Mouse (Mus musculus) heart, embryonic 14.5 days (tissue): ENCODE data around the gene Tenm2. TPM values are rescaled to one million over a fixed set of nuclear protein-coding genes. Genes with fewer than 3 reads are reported as not detected.

ENCODE experiments used
- ATAC-seq: fragments of 200-750 bp; cut with Nextera tagmentation; 2 replicates; pipeline ENCODE4 v1.8.0; 2017; ENCODE audit warnings: low read depth, moderate TSS enrichment; ENCODE audit not compliant: insufficient number of reproducible peaks, insufficient read depth, low FRiP score
- H3K27ac ChIP-seq, 2 experiments: fragments of 200-500 bp in 1 of 2; fragments of 300-500 bp in 1 of 2; sonication (generic) in 1 of 2; replicated peaks in 1 of 2; 2 replicates each; pipeline ENCODE4 v1.5.1; 2012 to 2014; ENCODE audit warnings: low read depth in 2 of 2, low read length in 2 of 2, control low read depth in 1 of 2, mild to moderate bottlenecking in 1 of 2, mixed read lengths in 1 of 2; ENCODE audit not compliant: control insufficient read depth in 1 of 2, insufficient read depth in 1 of 2
- H3K27me3 ChIP-seq: fragments of 300-500 bp; sonication (generic); 2 replicates; pipeline ENCODE4 v1.6.1; 2014; ENCODE audit warnings: mild to moderate bottlenecking, low read length, control low read depth; ENCODE audit not compliant: control insufficient read depth, insufficient read depth
- H3K36me3 ChIP-seq: fragments of 300-500 bp; sonication (generic); 2 replicates; pipeline ENCODE4 v1.6.1; 2014; ENCODE audit warnings: mild to moderate bottlenecking, control low read depth, low read length, mixed read lengths; ENCODE audit not compliant: control insufficient read depth, insufficient read depth
- H3K4me1 ChIP-seq, 2 experiments: fragments of 200-500 bp in 1 of 2; fragments of 300-500 bp in 1 of 2; sonication (generic) in 1 of 2; 2 replicates each; pipeline ENCODE4 v1.6.1; 2012 to 2014; ENCODE audit warnings: low read length in 2 of 2, control low read depth in 1 of 2, mixed read lengths in 1 of 2; ENCODE audit not compliant: control insufficient read depth in 2 of 2, insufficient read depth in 2 of 2
- H3K4me2 ChIP-seq: fragments of 300-500 bp; sonication (generic); 2 replicates; pipeline ENCODE4 v1.6.1; 2014; ENCODE audit warnings: mild to moderate bottlenecking, low read length
- H3K4me3 ChIP-seq, 2 experiments: fragments of 200-500 bp in 1 of 2; fragments of 300-500 bp in 1 of 2; sonication (generic) in 1 of 2; 2 replicates each; pipeline ENCODE4 v1.5.1; 2012 to 2014; ENCODE audit warnings: low read length in 2 of 2, mild to moderate bottlenecking in 2 of 2, control low read depth in 1 of 2, low read depth in 1 of 2, moderate library complexity in 1 of 2; ENCODE audit not compliant: control insufficient read depth in 1 of 2, insufficient read depth in 1 of 2
- H3K9ac ChIP-seq: fragments of 300-500 bp; sonication (generic); 2 replicates; pipeline ENCODE4 v1.6.1; 2014; ENCODE audit warnings: mild to moderate bottlenecking, low read length
- H3K9me3 ChIP-seq: fragments of 300-500 bp; sonication (generic); 2 replicates; pipeline ENCODE4 v1.6.1; 2016; ENCODE audit warnings: low read length, control low read depth; ENCODE audit not compliant: control insufficient read depth
- WGBS: fragments of 180-500 bp; shearing (Covaris S2); extraction: QIAGEN DNeasy Blood & Tissue Kit; methylation state at CpG from one replicate; pipeline ENCODE4 v1.1.7; 2014; 5-methylcytosine and 5-hydroxymethylcytosine counted together
- polyA plus RNA-seq: library from polyadenylated mRNA; unstranded; fragments of >200 nt; fragmentation: Nextera tagmentation; extraction: Ambion mirVana; gene quantifications from 2 replicates; pipeline ENCODE4 v1.2.1, GENCODE M21; 2014

The Tenm2 gene
- polyA plus RNA-seq, 1 experiment from 2014 or later: 0.96 TPM

DNA sequence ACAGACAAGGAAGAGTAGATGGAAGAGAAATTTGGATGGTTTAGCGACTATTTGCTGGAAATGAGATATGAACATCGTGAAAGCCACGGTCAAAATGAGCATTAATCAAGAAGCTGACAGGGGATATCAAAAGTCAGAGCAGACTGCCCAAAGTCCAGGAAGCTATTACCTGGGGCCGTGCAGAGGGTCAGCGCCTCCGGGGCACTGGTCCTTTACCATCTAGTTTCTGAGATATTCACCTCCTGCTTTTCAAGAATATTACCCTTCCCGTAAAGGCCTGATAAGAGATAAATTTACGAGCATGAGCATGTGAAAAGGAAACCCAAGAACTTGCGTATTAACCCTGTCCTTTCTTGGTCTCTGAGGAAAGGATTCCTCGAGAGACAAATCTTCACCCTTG is 8.8 kb downstream of the Tenm2 start:
- Histone ChIP-seq H3K4me1 (no peaks in the 10 kb centered on the region), H3K9ac (no peak overlapping the region), H3K27me3 (peaks cover 56% of the 10 kb centered on the region), H3K27ac (no peak overlapping the region), H3K36me3 (no peaks in the 10 kb centered on the region), H3K4me2 (no peak overlapping the region), H3K4me3 (no peak overlapping the region), H3K9me3 (no peaks in the 10 kb centered on the region)
- ATAC-seq: no peak
- WGBS: 69% methylated on average over 10 of the region's 10 CpGs

DNA sequence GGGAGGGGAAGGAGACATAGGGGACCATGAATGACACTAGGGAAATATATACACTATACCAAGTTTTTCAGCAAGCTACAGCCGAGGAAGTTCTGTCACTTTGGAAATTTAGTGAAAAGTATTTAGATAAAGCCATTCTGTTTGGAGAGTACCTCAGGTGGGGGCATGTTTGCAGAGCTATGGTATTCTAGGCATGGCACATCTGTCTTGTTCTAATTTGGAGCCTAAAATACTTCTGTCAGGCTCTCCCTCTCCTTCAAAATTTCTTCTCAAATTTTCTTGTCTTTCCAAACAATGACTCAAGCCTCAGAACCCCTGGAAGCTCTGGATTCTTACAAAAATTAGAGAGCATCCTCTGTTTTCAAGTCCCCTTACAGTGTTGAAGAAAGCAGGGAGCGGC is 13.0 kb downstream of the Tenm2 start:
- Histone ChIP-seq H3K4me2 (no peak overlapping the region), H3K4me1 (peaks cover 2 to 4% of the 10 kb centered on the region in 2 experiments; a peak in 2 of 4 replicates), H3K9me3 (no peaks in the 10 kb centered on the region), H3K36me3 (no peaks in the 10 kb centered on the region), H3K27me3 (peaks cover 48% of the 10 kb centered on the region), H3K9ac (no peak overlapping the region), H3K27ac (no peak overlapping the region), H3K4me3 (no peak overlapping the region)
- WGBS: 74% methylated on average over 2 of the region's 2 CpGs
- no peak for ATAC-seq

DNA sequence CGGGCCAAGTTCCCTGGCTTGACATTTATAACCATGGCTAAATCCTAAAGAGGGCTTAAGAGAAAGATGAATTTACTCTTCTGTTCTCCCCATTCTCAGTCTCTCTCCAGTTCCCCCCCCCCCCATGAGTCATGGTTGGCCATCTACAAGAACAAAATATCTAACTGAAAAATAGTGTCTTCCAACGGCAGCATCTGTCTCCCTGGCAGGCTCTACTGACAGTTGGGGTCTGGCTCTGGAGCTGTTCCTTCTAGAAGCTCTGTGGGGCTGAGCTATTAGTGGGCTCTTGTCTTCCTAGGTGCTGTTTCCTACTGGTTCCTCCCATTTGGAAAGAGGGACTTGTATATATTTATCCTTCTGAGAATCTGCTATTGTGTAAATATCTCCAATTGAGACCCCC is 13.7 kb downstream of the Tenm2 start:
- Histone ChIP-seq H3K9me3 (no peaks in the 10 kb centered on the region), H3K27me3 (peaks cover 41% of the 10 kb centered on the region), H3K9ac (no peak overlapping the region), H3K4me2 (no peak overlapping the region), H3K36me3 (no peaks in the 10 kb centered on the region), H3K27ac (no peak overlapping the region), H3K4me3 (no peak overlapping the region), H3K4me1 (peaks cover 2 to 4% of the 10 kb centered on the region in 2 experiments; a peak in 2 of 4 replicates)
- WGBS: 66% methylated on average over 2 of the region's 2 CpGs
- no peak for ATAC-seq

DNA sequence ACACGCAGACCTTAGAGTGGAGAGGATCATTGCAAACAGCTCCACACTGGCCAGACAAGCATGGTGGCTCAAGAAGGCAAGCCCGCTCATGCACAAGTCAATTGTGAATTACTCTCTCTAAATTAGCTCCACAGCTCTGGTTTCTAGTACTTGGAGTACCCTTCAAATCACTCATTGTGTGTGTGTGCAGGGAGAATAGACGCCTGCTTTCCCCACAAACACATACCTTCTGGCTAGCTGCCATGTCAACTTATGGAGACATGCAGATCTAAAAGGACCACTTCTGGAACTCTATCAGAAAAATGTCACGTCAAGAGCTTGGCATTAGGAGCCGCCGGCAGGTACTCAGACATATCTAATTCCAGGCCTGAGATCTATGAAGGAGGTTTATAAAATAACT is 14.8 kb downstream of the Tenm2 start:
- 40% methylated on average over 6 of the region's 6 CpGs for WGBS
- H3K27ac ChIP-seq: no peak overlapping the region
- no peaks in the 10 kb centered on the region for H3K9me3 ChIP-seq
- ATAC-seq: no peak
- H3K4me3 ChIP-seq: no peak overlapping the region
- H3K9ac ChIP-seq: no peak overlapping the region
- H3K4me2 ChIP-seq: no peak overlapping the region
- no peaks in the 10 kb centered on the region for H3K36me3 ChIP-seq
- H3K4me1 ChIP-seq: peaks cover 2 to 4% of the 10 kb centered on the region in 2 experiments; a peak in 2 of 4 replicates
- H3K27me3 ChIP-seq: peaks cover 47% of the 10 kb centered on the region

DNA sequence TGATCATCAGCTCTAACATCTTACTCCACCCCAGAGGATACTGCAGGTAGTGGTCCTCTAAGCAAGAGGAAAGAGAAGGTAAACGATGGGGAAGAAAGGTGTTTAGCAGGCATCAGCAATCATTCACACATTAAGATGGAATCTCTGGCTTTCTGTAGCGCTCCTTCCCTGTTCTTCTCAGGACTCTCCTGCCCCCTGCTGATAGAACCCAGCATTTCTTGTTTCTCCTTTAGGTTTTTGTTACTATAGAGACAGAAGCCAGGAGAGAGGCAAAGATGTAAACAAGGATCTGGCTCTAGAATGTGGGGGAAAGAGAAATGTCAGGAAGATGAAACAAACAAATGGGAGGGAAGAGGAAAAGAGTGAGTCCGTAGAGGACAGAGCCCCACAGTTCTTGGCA is 49.6 kb downstream of the Tenm2 start:
- Histone ChIP-seq H3K4me2 (no peak overlapping the region), H3K4me3 (no peak overlapping the region), H3K9me3 (no peaks in the 10 kb centered on the region), H3K9ac (no peak overlapping the region), H3K4me1 (no peaks in the 10 kb centered on the region), H3K27ac (no peak overlapping the region), H3K27me3 (no peaks in the 10 kb centered on the region), H3K36me3 (no peaks in the 10 kb centered on the region)
- ATAC-seq: no peak
- 17% methylated on average over 3 of the region's 3 CpGs for WGBS

DNA sequence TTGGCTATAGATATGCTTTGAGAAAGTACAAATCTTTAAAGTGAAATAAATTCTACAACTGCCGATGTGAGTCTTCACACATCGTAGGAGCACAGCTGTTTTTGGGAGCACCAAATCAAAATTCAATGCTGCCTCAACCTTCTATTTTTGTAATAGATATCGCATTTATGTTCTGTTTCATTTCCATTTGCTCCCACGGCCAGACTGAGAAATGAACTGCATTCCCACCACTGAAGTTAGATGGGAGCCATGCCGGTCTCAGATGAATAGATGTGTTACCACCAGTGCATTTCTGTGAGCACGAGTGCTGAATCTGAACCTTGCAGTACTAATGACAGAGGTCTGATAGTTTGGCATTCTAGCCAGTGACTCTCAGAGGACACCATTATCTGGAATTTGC is 58.3 kb downstream of the Tenm2 start:
- no peak for ATAC-seq

DNA sequence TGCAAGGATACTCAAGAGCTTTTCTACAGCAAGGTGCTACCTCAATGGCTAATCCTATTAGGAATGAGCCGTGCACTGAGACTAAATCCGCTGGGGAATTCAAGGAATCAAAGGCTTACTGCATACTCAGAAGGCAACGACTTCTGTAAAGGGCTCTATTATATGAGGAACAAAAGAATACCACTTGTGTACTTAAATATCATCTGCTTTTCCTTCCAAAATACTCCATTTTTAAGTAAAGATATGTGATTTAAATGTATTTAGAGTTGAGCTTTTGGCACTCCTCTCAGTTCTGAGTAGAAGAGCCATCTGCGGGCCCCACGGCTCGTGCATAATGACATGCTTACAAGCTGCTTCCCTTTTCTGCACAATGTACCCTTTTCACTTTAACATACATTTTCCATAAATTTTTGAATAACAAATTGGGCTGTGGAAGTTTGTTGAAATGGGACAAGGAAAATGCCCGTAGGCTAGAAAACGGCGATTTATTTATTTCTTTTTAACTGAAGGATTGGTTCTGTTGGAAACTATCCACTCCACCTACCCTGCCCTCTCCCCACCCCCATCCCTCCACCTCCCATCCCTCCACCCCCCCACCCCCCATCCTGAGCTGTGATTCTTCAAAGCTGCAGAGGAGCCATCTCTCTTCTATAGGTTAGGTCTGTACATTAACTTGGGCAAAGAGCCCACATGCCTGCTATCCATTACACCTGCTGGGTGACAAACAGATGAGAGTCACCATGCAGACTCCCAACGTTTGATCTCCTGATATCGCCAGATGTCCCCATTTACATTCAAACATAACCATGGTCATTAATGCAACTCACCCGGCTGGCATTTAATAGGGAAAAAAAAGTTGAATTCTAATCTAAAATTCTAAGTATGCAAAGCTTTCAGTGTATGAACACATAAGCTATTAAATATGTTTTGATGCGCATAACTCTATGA is 81.6 kb downstream of the Tenm2 start:
- Histone ChIP-seq H3K27me3 (no peaks in the 10 kb centered on the region), H3K27ac (no peak overlapping the region), H3K9me3 (no peaks in the 10 kb centered on the region), H3K4me3 (no peak overlapping the region), H3K4me2 (no peak overlapping the region), H3K4me1 (no peaks in the 10 kb centered on the region), H3K9ac (no peak overlapping the region), H3K36me3 (no peaks in the 10 kb centered on the region)
- no peak for ATAC-seq
- WGBS: 55% methylated on average over 13 of the region's 13 CpGs

More for the DNA sequence above, 58.3 kb downstream of the Tenm2 start:
- WGBS: 83% methylated on average over 6 of the region's 6 CpGs
- H3K4me2 ChIP-seq: no peak overlapping the region
- no peaks in the 10 kb centered on the region for H3K4me1 ChIP-seq
- no peak overlapping the region for H3K4me3 ChIP-seq
- no peaks in the 10 kb centered on the region for H3K27me3 ChIP-seq
- H3K9me3 ChIP-seq: no peaks in the 10 kb centered on the region
- no peaks in the 10 kb centered on the region for H3K36me3 ChIP-seq
- H3K27ac ChIP-seq: no peak overlapping the region
- no peak overlapping the region for H3K9ac ChIP-seq
